Mouse (Mus musculus) layer of hippocampus, adult 8-10 months (tissue): ENCODE data around the gene Klf4. TPM values are rescaled to one million over a fixed set of nuclear protein-coding genes. Genes with fewer than 3 reads are reported as not detected.
A peak's percentile ranks its signal among the peaks of the same experiment; 100 is the strongest.

ENCODE experiments used
- DNase-seq, 2 experiments: peaks; one replicate each; pipeline ENCODE4 v3.0.0; 2022; ENCODE audit warnings: low spot score in 2 of 2
- total RNA-seq, 4 experiments: library from RNA; stranded (reverse); gene quantifications; 2 replicates each; pipeline ENCODE4 v1.2.4; 2022

The Klf4 gene
- total RNA-seq, result 1 to 10 TPM; 5.8 to 8.6 (median 6.8) TPM

DNA sequence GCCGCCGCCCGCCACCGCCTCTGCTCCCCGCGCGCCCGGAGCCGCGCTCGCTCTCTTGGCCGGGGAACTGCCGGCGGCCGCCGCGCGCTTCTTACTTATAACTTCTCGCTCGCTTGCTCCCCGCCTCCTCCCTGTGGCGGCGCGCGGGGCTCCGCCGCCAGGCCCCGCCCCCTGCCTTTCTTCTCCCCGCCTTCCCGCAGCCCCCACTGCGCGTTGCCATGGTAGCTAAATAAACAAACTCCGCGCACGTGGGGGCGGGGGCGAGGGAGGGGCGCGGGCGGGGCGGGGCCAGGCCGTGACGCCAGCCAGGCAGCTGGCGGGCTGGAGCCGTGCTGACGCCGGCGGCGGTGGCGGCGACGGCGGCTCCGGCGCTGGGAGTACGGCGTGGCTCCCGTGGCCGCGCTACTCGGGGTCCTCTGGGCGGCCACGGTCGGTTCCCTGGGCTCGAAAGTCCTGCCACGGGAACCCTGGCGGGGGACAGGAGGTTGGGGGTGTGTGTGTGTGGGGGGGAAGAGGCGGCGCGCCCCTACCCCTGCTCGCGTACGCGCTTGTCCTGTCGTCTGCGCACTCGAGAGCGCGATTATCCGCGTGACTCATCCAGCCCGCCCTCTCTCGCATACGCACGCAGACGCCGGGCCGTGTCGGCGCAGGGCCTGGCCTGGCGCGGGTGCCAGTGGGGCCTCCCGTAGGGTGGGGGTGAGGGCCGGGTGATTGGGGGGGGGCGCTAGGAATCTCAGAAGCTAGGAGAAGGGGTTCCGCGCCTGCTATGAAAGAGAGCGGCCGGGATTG, at the start of gene Klf4:
Klf4 (minus strand) TSS at position 60 of the 789 bp plus-strand sequence.
- peak; percentile 74 to 81 for DNase-seq

DNA sequence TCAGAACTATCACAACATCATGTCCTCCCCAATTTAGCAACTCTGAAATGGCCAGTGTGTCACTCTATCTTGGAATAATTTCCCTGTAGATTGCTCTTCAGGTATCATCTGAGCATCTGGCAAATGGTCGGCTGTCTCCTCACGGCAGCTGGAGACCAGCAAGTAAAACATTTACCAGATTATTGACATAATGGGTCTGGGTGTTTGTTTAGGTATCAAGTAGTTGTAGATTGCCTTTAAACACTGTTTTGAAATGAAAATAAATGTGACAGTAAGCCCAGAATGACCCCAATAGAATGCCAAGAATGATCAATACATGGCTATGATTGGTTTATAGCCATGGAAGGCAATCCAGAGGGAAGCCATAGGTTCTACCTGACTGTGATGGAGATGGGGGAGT, 39.2 kb upstream of the Klf4 start:
- no peak for DNase-seq

DNA sequence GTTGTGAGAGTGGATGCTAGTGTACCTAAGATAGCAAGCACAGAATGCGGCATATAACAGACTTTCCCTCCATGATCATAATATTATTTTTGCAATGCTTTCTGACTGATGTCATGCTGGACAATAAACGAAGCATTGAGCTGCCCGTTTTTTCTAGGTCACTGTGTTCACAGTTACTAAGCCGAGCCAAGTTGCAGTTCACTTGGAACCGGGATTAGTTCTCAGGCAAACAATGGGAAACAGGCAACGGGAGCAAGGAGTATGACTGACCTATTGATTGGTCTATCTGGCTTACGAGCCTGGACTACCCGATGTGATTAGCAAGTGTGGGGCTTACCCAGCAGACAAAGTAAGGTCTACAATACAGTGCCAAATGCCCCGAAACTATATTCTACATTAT, 35.7 kb upstream of the Klf4 start:
- DNase-seq, result no peak

DNA sequence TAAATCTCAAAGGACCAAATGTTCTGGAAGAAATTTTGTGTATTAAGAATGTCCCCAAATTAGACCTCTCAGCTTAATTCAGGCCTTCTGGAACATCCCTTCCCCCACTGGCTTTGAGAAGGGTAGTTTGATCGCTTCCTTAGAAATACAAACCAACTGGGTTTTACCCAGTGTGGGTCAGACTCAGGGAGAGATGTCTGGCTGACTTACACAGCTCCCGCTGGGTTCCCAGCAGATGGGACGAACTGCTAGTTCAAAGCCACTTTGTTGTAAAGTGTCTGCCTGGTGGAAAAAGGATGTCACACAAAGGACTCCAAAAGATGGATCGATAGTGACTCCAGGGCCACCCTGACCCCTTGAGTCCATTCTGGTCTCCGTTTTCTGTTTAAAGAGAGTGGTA, 35.3 kb upstream of the Klf4 start:
- DNase-seq, result no peak

DNA sequence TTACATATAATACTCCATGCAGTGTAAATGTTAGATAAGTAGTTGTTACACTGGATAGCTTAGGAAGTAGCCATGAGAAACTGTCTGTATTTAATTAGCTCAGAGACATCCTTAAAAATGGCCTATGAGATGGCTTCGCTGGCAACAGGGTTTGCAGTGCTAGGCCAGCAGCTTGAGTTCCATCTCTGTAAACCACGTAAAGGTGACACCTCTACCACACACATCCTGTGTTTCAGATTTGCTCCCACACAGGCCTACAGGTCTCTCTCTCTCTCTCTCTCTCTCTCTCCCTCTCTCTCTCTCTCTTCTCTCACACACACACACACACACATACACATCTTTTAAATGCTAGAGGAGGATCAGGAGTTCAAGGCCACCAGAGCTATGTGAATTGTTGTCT, 32.1 kb upstream of the Klf4 start:
- DNase-seq, result no peak

DNA sequence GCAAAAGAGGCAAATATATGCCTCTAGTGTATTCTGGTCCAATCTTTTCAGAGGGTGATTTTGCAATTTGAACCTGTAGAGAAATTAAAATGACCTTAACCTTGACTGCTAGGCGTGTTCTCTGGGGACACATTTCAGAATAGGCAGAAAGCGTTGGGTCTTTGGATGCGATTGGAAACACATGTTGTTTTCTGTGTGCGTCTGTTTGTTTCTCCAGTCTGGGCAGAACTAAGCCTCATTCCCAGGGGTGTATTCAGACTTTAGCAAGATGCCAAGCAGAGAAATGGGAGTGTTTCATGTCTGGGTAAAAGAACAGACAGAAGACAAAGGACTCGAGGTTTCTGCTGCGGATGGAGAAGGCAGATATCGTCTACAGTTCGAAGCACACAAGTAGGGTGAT, 30.8 kb upstream of the Klf4 start:
- no peak for DNase-seq

DNA sequence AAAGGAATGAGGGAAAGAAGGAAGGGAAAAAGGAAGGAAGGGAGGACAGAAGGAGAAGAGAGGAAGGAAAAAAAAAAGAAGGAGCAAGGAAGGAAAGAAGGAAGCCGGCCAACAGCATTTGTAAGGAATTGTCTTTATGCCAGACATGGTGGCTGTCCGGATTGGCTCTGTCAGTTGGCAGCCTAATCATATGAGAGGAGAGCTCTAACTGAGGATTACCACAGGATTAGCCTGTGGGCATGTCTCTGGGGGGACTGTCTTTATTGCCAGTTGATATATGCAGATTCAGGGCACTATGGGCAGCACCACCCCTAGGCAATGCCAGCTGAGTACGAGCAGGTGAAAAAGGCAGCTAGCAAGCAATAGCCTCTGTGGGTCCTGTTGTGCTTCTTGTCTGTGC, 29.8 kb upstream of the Klf4 start:
- DNase-seq, result no peak

DNA sequence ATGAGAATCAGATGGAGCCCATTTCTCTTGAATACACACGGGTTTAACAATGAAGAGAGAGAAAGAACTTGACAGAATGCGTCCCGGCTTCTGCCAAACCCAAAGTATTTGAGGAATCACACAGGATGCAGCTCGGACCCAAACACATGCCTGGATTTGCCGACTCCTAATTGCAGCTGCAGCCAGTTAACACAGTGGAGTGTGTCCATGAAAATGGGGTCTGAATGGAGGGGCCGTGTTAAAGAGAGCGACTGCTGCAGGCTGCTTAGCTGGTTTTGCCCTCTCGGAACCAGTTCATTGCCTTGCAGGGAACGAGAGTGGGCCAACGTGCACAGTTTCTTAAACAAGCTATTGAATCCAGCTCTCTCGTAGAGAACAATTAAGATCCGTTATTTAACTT, 14.6 kb upstream of the Klf4 start:
- DNase-seq, result no peak

DNA sequence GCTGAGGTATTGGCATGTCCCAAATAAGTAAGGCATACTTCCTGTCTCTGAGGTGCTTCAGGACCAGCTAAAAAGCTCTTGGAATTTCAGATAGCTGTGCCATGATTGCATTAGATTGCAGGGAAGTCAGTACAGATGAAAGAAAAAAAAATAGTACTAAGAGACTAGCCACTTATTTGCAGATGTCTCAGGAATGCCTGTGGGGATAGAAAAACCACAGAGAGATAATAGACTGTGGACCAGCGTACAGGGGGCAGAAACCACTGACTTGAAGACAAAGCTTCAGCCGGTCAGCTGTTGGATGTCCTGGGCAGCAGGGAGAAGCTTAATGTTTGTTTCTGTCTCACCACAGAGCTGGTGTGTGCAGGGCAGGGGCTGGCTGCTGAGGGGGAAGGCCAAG, 10.5 kb upstream of the Klf4 start:
- no peak for DNase-seq

DNA sequence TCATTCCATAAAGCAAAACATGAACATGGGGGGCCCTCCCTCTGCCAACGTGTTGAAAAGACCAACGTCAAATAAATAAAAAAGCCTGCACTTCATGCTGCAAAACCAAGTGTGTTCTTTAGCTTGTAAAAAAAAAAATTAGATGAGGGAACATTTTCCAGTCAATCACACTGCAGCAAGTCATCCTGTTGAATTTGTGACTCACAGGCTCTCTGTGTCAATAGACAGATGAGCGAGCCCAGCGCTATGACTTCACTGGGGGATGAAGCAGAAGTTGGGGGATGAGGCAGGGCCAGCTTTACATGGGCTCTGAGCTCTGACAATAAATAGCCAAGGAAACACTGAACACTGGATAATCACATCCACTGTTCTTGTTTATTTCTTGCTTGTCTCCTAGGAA, 9.4 kb upstream of the Klf4 start:
- DNase-seq, result no peak

DNA sequence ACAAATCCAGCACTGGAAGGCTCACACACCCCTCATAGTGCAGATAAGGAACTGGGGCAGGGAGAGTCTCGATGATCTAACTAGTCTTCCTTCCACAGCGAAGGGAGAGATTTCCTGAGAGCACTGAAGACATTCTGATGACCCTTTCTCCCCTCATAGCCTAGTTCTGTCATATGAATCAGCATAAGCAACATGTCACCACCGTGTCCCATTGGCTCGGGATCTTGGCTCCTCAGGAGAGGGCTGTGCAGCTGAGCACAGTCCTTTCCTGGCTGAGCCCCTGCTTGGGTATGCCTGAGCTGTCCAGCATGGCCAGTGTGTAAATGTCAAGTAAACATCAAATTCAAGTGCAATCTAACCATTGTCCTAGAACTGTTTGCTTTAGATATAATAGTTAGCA, 9.0 kb upstream of the Klf4 start:
- no peak for DNase-seq

DNA sequence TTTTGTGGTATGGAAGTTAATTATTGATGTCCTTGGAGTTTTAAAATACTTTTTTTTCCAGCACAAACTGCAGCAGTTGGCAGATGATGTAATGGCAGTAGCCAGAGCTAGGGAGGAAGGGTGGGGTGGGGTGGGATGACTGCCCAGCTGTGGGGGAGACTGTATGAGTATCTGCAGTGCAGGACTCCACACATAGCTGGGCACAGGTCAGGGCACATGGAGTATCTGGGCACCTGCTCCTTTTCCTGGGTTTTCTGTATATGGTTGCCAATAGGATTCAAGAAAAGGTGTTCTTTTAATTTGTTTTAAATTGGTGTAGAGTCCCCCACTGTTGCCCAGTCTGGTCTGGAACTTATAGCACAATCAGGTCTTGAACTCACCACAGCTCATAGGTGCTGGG, 2.7 kb upstream of the Klf4 start:
- no peak for DNase-seq

DNA sequence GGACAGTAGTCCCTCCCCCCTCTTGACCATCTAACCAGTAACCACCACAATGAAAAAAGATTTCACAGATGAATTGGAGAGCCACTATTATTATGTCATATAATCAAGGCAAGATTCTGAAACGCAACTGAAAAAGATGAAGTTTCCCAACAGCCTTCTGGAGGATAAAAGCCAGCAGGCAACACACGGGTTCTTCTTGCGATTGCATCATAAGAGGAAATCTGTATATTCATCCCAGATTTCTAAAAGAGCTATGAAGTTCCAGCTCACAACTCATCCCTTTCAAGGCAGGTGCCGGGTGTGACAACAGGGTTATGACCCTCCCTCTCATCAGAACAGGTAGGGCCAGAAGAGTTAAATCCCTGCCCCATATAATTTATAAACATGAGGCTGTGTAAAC, 2.2 kb upstream of the Klf4 start:
- DNase-seq, result no peak

DNA sequence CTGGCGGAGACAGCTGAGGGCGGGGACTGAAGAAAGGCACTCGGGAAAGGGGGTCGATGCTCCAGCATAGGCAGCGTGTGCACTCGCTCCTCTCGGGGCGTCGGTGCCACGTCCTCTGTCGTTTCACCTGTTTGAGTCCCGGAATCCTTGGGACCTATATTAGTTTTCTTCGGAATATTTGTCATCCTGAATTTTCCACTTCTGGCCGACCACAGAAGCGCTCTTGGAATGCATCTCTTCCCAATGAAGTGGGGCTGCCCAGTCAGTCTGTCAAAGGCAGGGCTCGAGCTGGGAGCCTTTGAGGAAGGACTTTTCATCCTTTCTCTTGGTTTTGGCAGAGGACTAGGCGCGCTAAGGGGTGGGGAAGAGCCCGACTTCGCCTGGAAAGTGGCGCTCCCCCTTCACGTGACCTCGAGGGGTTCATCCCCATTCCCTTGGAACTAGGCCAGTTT, 1.6 kb upstream of the Klf4 start:
- no peak for DNase-seq

DNA sequence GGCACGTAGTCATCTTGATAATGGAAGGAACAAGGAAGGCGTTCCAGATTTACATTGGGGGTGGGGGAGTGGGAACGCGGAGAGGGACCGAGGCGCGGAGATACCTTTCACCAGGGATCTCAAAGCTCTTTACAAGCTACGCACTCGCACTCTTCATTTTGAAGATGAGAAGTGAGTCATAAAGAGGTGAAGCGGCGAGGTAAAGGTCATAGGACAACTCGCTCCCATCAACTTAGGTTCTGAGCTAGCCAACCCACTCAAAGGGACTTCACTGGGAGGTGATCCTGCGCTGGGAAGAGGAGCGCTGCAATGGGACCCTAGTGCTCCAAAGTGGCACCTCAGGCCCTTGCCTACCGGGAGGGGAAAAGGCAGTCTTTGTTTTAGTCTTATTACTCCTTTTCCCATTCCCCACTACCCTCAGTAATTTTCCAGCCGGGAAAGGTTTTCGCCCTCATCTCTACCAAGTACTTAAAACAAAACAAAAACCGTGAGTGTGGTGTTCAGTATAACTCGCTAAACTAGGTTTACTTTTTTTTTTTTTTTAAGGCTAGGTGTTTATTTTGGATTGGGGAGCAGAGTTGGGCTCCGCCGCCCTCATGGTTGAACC, 1.0 kb upstream of the Klf4 start:
- DNase-seq, result no peak

DNA sequence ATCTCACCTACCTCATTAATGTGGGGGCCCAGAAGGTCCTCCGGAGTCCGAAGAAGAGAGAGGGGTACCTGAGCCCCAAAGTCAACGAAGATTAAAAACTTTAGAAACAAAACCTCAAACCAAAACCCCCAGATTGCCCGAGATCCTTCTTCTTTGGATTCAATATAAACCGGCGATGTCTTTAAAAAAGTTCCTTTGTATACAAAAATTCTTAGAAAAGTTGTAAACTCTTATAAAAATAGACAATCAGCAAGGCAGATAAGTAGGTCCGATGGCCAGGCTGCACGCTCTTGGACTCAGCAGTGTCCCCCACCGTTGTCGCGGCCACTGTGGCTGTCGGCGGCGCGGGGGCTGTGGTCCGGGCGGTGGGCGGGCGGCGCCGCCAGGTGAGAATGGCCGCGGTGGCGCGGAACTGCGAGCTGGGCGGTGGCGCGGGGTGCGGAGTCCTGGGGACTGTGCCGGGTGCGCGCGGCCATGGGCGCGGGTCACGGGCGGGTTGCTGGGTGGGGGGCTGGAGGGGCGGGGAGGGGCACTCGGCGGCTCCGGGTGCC, 335 bp downstream of the Klf4 start:
- no peak for DNase-seq

DNA sequence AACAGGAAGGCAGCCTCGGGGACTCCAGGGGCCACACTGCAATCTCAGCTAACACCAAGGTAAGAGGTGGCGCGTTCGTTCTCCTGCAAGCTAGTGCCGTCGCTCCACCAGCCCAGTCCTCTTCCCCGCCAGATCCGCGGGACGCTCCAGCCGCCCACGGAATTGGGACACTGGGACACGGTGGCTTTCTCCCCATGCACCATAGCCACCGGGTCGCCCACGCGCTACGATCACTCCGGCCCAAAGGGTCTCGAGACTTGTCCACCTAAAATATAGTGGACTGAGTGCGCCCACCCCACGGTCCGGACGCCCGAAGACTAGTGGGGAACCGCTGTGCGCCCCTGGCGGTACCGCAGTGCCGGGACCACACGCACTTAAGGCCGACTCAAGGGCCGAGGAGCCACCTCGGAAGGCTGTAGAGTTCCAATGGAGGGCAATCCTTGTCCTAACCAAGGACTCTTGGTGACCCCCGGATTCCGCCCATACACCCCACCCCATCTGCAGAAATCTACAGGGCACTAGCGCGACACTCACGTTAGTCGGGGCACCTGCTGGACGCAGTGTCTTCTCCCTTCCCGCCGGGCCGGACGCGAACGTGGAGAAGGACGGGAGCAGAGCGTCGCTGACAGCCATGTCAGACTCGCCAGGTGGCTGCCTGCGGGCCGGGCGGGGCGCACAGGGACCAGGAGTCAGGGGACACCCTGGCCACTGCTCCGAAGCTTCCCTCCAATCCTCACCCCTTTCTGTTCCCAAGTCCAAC, 990 bp downstream of the Klf4 start:
- DNase-seq, result peak; percentile 13 to 15

DNA sequence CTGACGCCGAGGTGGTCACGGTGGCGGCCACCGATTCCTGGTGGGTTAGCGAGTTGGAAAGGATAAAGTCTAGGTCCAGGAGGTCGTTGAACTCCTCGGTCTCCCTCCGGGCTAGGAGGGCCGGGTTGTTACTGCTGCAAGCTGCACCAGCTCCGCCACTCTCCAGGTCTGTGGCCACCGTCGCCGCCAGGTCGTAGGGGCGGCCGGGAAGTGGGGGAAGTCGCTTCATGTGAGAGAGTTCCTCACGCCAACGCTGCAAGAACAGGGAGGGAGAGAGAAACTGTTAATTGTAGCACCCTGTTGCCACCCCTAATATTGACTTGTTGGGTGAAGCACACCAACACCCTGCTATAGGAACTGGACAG, 1.6 kb downstream of the Klf4 start:
- no peak for DNase-seq

DNA sequence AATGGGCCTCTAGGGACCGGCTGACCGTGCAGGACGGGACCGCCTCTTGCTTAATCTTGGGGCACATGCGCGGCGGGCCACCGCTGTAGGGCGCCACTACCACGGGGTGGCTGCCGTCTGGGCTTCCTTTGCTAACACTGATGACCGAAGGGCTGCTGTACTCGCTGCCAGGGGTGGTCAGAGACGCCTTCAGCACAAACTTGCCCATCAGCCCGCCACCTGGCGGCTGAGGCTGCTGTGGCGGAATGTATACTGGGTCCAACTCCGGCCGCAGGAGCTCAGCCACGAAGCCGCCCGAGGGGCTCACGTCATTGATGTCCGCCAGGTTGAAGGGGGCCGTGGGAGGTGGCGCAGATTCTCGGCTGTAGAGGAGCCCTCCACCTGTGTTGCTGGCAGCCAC, 2.0 kb downstream of the Klf4 start:
- peak; percentile 37 to 55 for DNase-seq

DNA sequence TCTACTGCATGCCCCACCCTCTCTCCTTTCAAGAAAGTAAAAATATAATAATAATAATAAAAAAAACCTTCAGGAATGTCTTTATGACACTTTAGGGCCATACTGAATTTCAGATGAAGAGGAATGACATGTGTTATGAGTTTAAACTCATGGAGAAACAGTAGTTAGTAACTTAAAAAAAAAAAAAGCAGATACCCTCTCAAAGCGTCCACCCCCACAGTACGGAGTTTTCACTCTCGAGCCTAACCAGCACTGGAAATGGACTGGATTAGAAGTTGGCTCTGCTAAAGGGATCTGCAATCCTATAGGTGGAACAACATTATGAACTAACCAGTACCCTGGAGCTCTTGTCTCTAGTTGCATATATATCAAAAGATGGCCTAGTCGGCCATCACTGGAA, 3.9 kb downstream of the Klf4 start:
- DNase-seq, result no peak

DNA sequence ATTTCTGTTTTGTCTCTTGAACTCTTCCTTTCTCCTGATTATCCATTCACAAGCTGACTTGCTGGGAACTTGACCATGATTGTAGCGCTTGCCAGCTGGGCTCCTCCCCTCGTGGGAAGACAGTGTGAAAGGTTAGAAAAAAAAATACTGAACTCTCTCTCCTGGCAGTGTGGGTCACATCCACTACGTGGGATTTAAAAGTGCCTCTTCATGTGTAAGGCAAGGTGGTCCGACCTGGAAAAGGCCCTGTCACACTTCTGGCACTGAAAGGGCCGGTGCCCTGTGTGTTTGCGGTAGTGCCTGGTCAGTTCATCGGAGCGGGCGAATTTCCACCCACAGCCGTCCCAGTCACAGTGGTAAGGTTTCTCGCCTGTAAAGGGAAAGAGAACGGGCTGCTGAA, 4.3 kb downstream of the Klf4 start:
- no peak for DNase-seq
